Mouse (Mus musculus) gastrocnemius, postnatal 36 days (tissue): ENCODE data around the gene Znfx1. TPM values are rescaled to one million over a fixed set of nuclear protein-coding genes. Genes with fewer than 3 reads are reported as not detected.
A peak's percentile ranks its signal among the peaks of the same experiment; 100 is the strongest.

Experiments
- DNase-seq, 2 experiments: peaks; one replicate each; pipeline ENCODE4 v3.0.0; 2022
- intact Hi-C: fragments of 180-260 bp; cut with DNase I; formaldehyde crosslinking; loops from one replicate; pipeline ENCODE4 v1.15.1; 2025
- total RNA-seq, 2 experiments: library from RNA; stranded (reverse); gene quantifications; 2 replicates each; pipeline ENCODE4 v1.2.3; 2021

The Znfx1 gene
- total RNA-seq, 2 experiments from 2014 or later: 19.0 to 20.7 TPM

DNA sequence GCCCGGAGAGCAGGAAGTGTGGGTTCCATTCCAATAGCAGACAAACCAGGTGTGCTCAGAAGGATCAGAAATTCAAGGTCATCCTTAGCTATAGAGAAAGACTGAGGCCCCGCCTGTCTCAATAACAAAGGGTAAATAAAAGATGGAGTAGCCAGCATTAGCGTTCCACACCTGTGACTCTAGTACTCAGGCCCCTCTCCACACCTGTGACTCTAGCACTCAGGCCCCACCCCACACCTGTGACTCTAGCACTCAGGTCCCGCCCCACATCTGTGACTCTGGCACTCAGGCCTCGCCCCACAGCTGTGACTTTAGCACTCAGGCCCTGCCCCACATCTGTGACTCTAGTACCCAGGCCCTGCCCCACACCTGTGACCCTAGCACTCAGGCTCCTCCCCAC is 11.8 kb upstream of the Znfx1 start:
- DNase-seq: no peak
- intact Hi-C loops: loop anchor here (5.0 kb wide), 1 partner anchor 343 kb away; no protein-coding TSS in a partner anchor

DNA sequence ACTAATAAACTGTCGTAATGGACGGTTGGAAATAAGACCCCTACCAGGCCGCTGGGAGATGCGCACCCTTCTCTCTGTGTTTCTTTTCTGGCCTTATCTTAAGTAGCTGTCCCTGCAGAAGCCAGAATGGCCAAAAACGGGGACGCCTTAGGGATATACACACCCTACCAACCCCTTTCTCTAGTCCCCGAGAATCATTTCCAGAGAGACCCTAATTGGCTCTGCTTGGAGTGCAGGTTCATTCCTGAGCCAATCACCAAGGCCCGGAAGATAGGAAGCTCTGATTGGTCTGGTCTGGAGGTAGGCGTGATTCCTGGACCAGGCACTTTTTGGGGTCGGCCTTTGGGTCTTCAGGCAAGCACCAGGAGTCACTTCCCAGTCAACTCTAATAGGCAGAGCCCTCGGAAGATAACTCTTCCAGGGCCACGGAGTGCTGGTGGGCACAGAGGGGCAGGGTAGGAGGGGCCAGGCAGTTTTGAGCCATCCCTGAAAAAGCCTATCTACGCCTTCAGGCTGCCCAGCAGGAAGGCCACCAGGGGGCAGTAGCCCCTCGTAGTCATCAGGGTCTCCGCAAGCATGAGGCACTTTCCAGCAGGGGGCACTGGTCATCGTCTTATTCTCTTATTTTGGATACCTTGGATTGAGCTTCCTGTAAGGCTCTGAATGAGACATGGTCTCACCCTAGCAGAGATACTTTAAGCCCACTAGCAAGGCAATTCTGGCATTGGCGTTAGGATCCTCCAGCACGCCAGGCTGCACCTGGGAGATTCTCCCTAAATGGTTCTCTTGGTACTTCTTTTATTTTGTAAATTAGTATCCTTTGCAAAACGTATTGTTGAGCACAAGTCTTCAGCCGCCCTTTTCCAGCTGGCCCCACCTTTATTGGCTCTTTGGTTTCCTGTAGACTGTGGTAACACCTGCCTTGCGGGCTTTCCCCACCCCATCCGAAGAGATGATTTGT is 9.1 kb upstream of the Znfx1 start:
- intact Hi-C loops: loop anchor here (1.0 to 5.0 kb wide), 4 partner anchors 39 to 345 kb away; no protein-coding TSS in a partner anchor
- peak; percentile 91 to 93 for DNase-seq

- intact Hi-C loops: loop anchor here (2.0 to 5.0 kb wide), 2 partner anchors 208 to 346 kb away; no protein-coding TSS in a partner anchor
- DNase-seq: no peak
These were observed 8.4 kb upstream of the Znfx1 start for GRCm38 (mm10) chr2:167071266-167071640.

- intact Hi-C loops: loop anchor here (2.0 to 5.0 kb wide), 2 partner anchors 208 to 347 kb away; no protein-coding TSS in a partner anchor
- DNase-seq: no peak
These were observed 7.5 kb upstream of the Znfx1 start for GRCm38 (mm10) chr2:167070341-167070740.

GRCm38 (mm10) chr2:167067575-167067974 is 4.8 kb upstream of the Znfx1 start:
- intact Hi-C loops: no loop called here

DNA sequence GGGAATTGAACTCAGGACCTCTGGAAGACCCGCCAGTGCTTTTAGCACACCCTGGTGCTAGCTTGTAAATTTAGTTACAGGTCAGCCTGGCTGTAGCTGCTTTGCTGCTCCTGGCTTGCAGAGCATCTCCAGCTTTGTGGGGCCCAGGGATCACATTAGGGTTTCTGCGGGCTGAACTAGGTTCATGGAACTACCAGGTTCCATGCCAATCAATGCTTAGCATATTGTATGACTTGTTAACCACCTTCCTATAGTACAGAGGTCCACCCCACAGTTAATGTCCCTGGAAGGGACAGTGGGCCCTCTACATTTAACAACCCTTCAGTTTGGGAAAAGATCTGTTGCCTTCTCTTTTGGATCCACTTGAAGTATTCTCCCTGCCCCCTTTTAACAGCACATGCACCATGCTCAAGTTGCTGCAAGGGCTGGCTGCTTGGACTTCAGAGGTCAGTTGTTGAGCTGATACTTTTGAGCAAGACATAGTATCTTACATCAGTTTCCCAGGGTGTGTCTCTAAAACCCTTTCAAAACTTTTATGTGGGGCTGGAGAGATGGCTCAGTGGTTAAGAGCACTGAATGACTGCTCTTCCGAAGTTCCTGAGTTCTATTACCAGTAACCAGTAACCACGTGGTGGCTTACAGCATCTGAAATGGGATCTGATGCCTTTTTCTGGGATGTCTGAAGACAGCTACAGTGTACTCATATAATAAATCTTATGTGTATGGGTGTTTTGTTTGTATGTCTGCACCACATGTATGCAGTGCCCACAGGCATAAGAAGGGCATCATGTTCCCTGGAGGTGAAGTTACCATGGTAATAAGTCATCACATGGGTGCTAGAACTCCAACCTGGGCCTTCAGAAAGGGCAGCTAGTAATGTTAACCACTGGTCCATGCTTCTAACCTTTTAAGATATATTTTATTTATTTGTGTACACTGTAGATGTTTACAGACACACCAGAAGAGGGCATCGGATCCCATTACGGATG is 4.0 kb upstream of the Znfx1 start:
- intact Hi-C loops: no loop called here
- DNase-seq: no peak

More at GRCm38 (mm10) chr2:167067575-167067974, 4.8 kb upstream of the Znfx1 start:
- DNase-seq: no peak

- no peak for DNase-seq
- intact Hi-C loops: no loop called here
These were observed 3.2 kb upstream of the Znfx1 start for GRCm38 (mm10) chr2:167066031-167066430.

- intact Hi-C loops: loop anchor here (5.0 kb wide), 1 partner anchor 358 kb away; the partner anchor contains the start of gene Slc9a8
- DNase-seq: no peak
These were observed 1.9 kb upstream of the Znfx1 start for GRCm38 (mm10) chr2:167064601-167065295.

GRCm38 (mm10) chr2:167063906-167064496 is 1.2 kb upstream of the Znfx1 start:
- no peak for DNase-seq
- intact Hi-C loops: loop anchor here (5.0 kb wide), 1 partner anchor 358 kb away; the partner anchor contains the start of gene Slc9a8

- intact Hi-C loops: loop anchor here (5.0 kb wide), 1 partner anchor 360 kb away; the partner anchor contains the start of gene Slc9a8
These were observed 311 bp downstream of the Znfx1 start for GRCm38 (mm10) chr2:167062497-167062911.

GRCm38 (mm10) chr2:167061381-167062034 is 1.3 kb downstream of the Znfx1 start:
- intact Hi-C loops: loop anchor here (5.0 kb wide), 1 partner anchor 361 kb away; the partner anchor contains the start of gene Slc9a8
- no peak for DNase-seq

More at GRCm38 (mm10) chr2:167062497-167062911, 311 bp downstream of the Znfx1 start:
- peak; percentile 87 to 95 for DNase-seq

DNA sequence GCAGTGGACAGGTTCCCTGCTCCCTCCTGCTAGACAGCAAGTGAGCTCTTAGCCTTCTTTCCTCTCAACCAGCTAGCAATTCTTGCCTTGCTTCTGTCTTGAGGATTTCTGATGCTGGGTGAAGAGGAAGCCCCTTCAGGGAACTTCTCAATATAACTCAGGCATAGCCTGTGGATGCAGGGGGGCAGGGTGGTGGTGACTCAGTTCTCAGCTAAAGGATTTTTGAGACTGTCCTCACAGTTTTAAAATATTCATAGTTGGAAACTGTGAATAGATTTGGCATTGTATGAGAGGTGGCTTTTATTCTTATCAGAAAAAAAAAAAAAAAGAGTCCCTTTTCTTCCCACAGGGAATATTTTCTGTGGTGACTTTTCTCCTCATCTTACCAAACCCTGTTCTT is 2.1 kb downstream of the Znfx1 start:
- intact Hi-C loops: loop anchor here (5.0 kb wide), 1 partner anchor 362 kb away; the partner anchor contains the start of gene Slc9a8
- DNase-seq: no peak

- intact Hi-C loops: loop anchor here (5.0 kb wide), 1 partner anchor 362 kb away; the partner anchor contains the start of gene Slc9a8
- DNase-seq: no peak
These were observed 2.5 kb downstream of the Znfx1 start for GRCm38 (mm10) chr2:167060360-167060759.

- no peak for DNase-seq
- intact Hi-C loops: loop anchor here (5.0 kb wide), 1 partner anchor 362 kb away; the partner anchor contains the start of gene Slc9a8
These were observed 2.9 kb downstream of the Znfx1 start for GRCm38 (mm10) chr2:167059960-167060359.

- intact Hi-C loops: no loop called here
These were observed 3.3 kb downstream of the Znfx1 start for GRCm38 (mm10) chr2:167059536-167059935.

GRCm38 (mm10) chr2:167058814-167059387 is 3.9 kb downstream of the Znfx1 start:
- intact Hi-C loops: no loop called here
- no peak for DNase-seq

More at GRCm38 (mm10) chr2:167059536-167059935, 3.3 kb downstream of the Znfx1 start:
- no peak for DNase-seq

- no peak for DNase-seq
- intact Hi-C loops: no loop called here
These were observed 4.6 kb downstream of the Znfx1 start for GRCm38 (mm10) chr2:167058201-167058600.

DNA sequence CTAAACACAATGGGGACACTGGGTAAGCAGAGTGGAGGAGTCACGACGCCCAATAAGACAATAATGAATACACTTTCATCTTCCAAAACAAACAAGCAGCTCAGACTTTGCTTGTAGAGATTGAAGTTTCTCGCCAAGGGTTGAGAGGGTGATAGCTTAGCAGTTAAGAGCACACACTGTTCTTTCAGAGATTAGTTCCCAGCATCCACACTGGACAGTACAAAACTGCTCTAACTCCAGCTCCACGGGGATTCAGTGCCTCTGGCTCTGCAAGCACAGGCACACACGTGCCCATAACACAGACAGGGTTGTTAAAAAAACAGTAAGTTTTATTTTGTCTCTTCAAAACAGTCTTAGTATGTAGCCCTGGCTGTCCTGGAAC is 5.9 kb downstream of the Znfx1 start:
- DNase-seq: no peak
- intact Hi-C loops: no loop called here
